Mouse (Mus musculus) MEL (cell line): ENCODE data around the gene Pmpca.

Experiments
- BHLHE40 ChIP-seq: IDR thresholded peaks from 2 replicates; pipeline ENCODE4 v1.6.1; 2012; ENCODE audit warnings: low read depth, mild to moderate bottlenecking, inconsistent platforms, low read length, improper control_type of control experiment, borderline replicate concordance
- CTCF ChIP-seq, 3 experiments: IDR thresholded peaks in 2 of 3; conservative IDR thresholded peaks in 1 of 3; 2 replicates each; pipeline ENCODE4 v1.5.1; 2011 to 2012; ENCODE audit warnings: low read length in 3 of 3, low read depth in 2 of 3, mild to moderate bottlenecking in 2 of 3, improper control_type of control experiment in 1 of 3, inconsistent platforms in 1 of 3, mixed read lengths in 1 of 3, moderate library complexity in 1 of 3; ENCODE audit not compliant: control insufficient read depth in 1 of 3, insufficient read depth in 1 of 3, poor library complexity in 1 of 3, severe bottlenecking in 1 of 3
- E2F4 ChIP-seq: IDR thresholded peaks from 2 replicates; pipeline ENCODE4 v1.6.1; 2011; ENCODE audit warnings: low read depth, low read length, improper control_type of control experiment, borderline replicate concordance
- ELF1 ChIP-seq: IDR thresholded peaks from 2 replicates; pipeline ENCODE4 v1.6.1; 2014; ENCODE audit warnings: low read depth, mild to moderate bottlenecking, inconsistent platforms, low read length, improper control_type of control experiment, moderate library complexity
- GATA1 ChIP-seq: IDR thresholded peaks from 2 replicates; pipeline ENCODE4 v1.6.1; 2011; ENCODE audit warnings: low read depth, low read length, improper control_type of control experiment
- MAFK ChIP-seq: IDR thresholded peaks from 2 replicates; pipeline ENCODE4 v1.6.1; 2011; ENCODE audit warnings: low read depth, mild to moderate bottlenecking, low read length, improper control_type of control experiment, borderline replicate concordance
- MAZ ChIP-seq: IDR thresholded peaks from 2 replicates; pipeline ENCODE4 v1.6.1; 2012; ENCODE audit warnings: low read depth, mild to moderate bottlenecking, inconsistent platforms, low read length, improper control_type of control experiment
- POLR2A ChIP-seq, 2 experiments: IDR thresholded peaks; 2 replicates each; pipeline ENCODE4 v1.6.1; 2011 to 2012; ENCODE audit warnings: low read length in 2 of 2, mild to moderate bottlenecking in 2 of 2, control low read depth in 1 of 2, improper control_type of control experiment in 1 of 2, low read depth in 1 of 2, moderate library complexity in 1 of 2; ENCODE audit not compliant: control insufficient read depth in 1 of 2, insufficient read depth in 1 of 2, poor library complexity in 1 of 2
- RCOR1 ChIP-seq: IDR thresholded peaks from 2 replicates; pipeline ENCODE4 v1.6.1; 2012; ENCODE audit warnings: low read depth, mild to moderate bottlenecking, inconsistent platforms, low read length, improper control_type of control experiment
- TCF12 ChIP-seq: IDR thresholded peaks from 2 replicates; pipeline ENCODE4 v1.6.1; 2014; ENCODE audit warnings: low read depth, mild to moderate bottlenecking, inconsistent platforms, low read length, improper control_type of control experiment, moderate library complexity
- UBTF ChIP-seq: IDR thresholded peaks from 2 replicates; pipeline ENCODE4 v1.6.1; 2012; ENCODE audit warnings: low read depth, mild to moderate bottlenecking, inconsistent platforms, low read length, improper control_type of control experiment, moderate library complexity, borderline replicate concordance; ENCODE audit not compliant: insufficient read depth
- USF1 ChIP-seq: IDR thresholded peaks from 2 replicates; pipeline ENCODE4 v1.6.1; 2014; ENCODE audit warnings: low read depth, mild to moderate bottlenecking, inconsistent platforms, low read length, improper control_type of control experiment, moderate library complexity
- ZC3H11A ChIP-seq: IDR thresholded peaks from 2 replicates; pipeline ENCODE4 v1.6.1; 2012; ENCODE audit warnings: low read depth, mild to moderate bottlenecking, inconsistent platforms, low read length, improper control_type of control experiment
- ZKSCAN1 ChIP-seq: IDR thresholded peaks from 2 replicates; pipeline ENCODE4 v1.6.1; 2012; ENCODE audit warnings: low read depth, mild to moderate bottlenecking, inconsistent platforms, low read length, improper control_type of control experiment, moderate library complexity

- no peak for TF ChIP-seq MAZ
- TF ChIP-seq GATA1, result no peak
- TF ChIP-seq POLR2A (IDR thresholded peaks at IDR 0.05; ENCODE audit: control insufficient read depth in 1 of 2, insufficient read depth in 1 of 2, low read depth in 1 of 2, low read length in 2 of 2, poor library complexity in 1 of 2), result no peak
- TF ChIP-seq BHLHE40, result no peak
- TF ChIP-seq UBTF, result no peak
- TF ChIP-seq TCF12, result no peak
- TF ChIP-seq RCOR1, result no peak
- TF ChIP-seq CTCF (IDR thresholded peaks at IDR 0.05 in 2 of 3, conservative IDR thresholded peaks at IDR 0.05 in 1 of 3; ENCODE audit: control insufficient read depth in 1 of 3, insufficient read depth in 1 of 3, low read depth in 2 of 3, low read length in 3 of 3, poor library complexity in 1 of 3, severe bottlenecking in 1 of 3), result no peak
- no peak for TF ChIP-seq ELF1
- no peak for TF ChIP-seq E2F4
- TF ChIP-seq ZKSCAN1, result no peak
- TF ChIP-seq MAFK, result no peak
- TF ChIP-seq USF1, result no peak
- TF ChIP-seq ZC3H11A, result no peak
Measured at GRCm38 (mm10) chr2:26368572-26368971, 20.6 kb upstream of the Pmpca start.
